Mouse (Mus musculus) G1E (cell line): ENCODE data around the gene Crabp2.

Experiments used
- CTCF ChIP-seq: IDR thresholded peaks from 2 replicates; pipeline ENCODE4 v1.5.1; 2012; ENCODE audit warnings: low read depth, low read length, inconsistent platforms, mixed read lengths
- POLR2AphosphoS5 ChIP-seq: IDR thresholded peaks from 2 replicates; pipeline ENCODE4 v1.6.1; 2012; ENCODE audit warnings: low read depth, low read length, inconsistent platforms; ENCODE audit not compliant: insufficient replicate concordance

- TF ChIP-seq CTCF (no peak), POLR2AphosphoS5 (no peak)
Observed at GRCm38 (mm10) chr3:87970939-87971488, 22.5 kb downstream of the Crabp2 start, which contains the start of gene Nes.
